13 mouse cellular contexts compared by ENCODE assay signal in genomic region chr14:57103121-57103520, GRCm38 (mm10). TPM values are rescaled to one million over a fixed set of nuclear protein-coding genes. Genes with fewer than 3 reads are reported as not detected.
DNase-seq lines count a peak whose midpoint lies in the region; ATAC-seq and TF ChIP-seq lines count a peak whose summit lies in the region.
"Had no signal": no experiment of that assay in that cellular context is flagged by ENCODE, and none has a peak within 500 bp of the region (broad histone marks: within the 10 kb centered on the region; RNA-seq: fewer than 3 reads in every experiment).

No protein-coding gene starts in this region.

- H3K36me3 ChIP-seq in erythroblast, embryonic 14.5 days (ENCODE audit: control insufficient read depth): no peaks in the 10 kb centered on the region
- no peaks in the 10 kb centered on the region for H3K36me3 ChIP-seq in lung, embryonic 15.5 days
- H3K36me3 ChIP-seq in limb, embryonic 13.5 days: no peaks in the 10 kb centered on the region
- H3K36me3 ChIP-seq in small intestine, adult 2 months (ENCODE audit: control insufficient read depth, insufficient read depth, low read length): peaks cover 2% of the 10 kb centered on the region; the same call in 1 of the 2 replicates
- H3K36me3 ChIP-seq: G1E had no signal

- ATAC-seq in erythroblast, adult 5-6 weeks (replicated peaks; ENCODE audit: low FRiP score, poor library complexity, severe bottlenecking): no peak
- no peak for ATAC-seq in lung, embryonic 15.5 days (ENCODE audit: borderline replicate concordance, extremely low read depth, low FRiP score, low TSS enrichment)
- ATAC-seq in limb, embryonic 13.5 days (ENCODE audit: low FRiP score, low read depth): no peak

- no peaks in the 10 kb centered on the region; the same call in 1 of the 2 replicates for H3K9me3 ChIP-seq in erythroblast, embryonic 14.5 days (ENCODE audit: control insufficient read depth, low read length)
- no peaks in the 10 kb centered on the region for H3K9me3 ChIP-seq in lung, embryonic 15.5 days
- no peaks in the 10 kb centered on the region for H3K9me3 ChIP-seq in limb, embryonic 13.5 days

- no peak overlapping the region; the same call in 1 of the 2 replicates for H3K4me2 ChIP-seq in lung, embryonic 15.5 days
- peak overlapping the region; percentile 100 for H3K4me2 ChIP-seq in limb, embryonic 13.5 days (replicated peaks)

- H3K27me3 ChIP-seq in erythroblast, embryonic 14.5 days (ENCODE audit: control insufficient read depth): peaks cover 49% of the 10 kb centered on the region
- peaks cover 69% of the 10 kb centered on the region for H3K27me3 ChIP-seq in lung, embryonic 15.5 days
- H3K27me3 ChIP-seq in limb, embryonic 13.5 days: peaks cover 64% of the 10 kb centered on the region
- H3K27me3 ChIP-seq in small intestine, adult 2 months (ENCODE audit: control insufficient read depth, insufficient read depth, low read length): no peaks in the 10 kb centered on the region; the same call in 1 of the 2 replicates

- 53% methylated on average over 6 of the region's 6 CpGs for WGBS in lung, embryonic 15.5 days
- 71% methylated on average over 6 of the region's 6 CpGs for WGBS in lung, adult 2 months
- 55% methylated on average over 6 of the region's 6 CpGs for WGBS in limb, embryonic 13.5 days
- WGBS in small intestine, adult 2 months: 27% methylated on average over 6 of the region's 6 CpGs

- no peak for TF ChIP-seq CTCF in lung, adult 2 months (IDR thresholded peaks at IDR 0.05; ENCODE audit: insufficient read depth, low read length)
- no peak for TF ChIP-seq CTCF in small intestine, adult 2 months (IDR thresholded peaks at IDR 0.05; ENCODE audit: extremely low read depth, insufficient read length, insufficient replicate concordance, low read depth, low read length)

- no peak overlapping the region for H3K27ac ChIP-seq in lung, embryonic 15.5 days
- H3K27ac ChIP-seq in limb, embryonic 13.5 days: no peak overlapping the region
- no peak overlapping the region for H3K27ac ChIP-seq in small intestine, adult 2 months (ENCODE audit: insufficient read depth, low read depth, low read length)

- no peak for DNase-seq in lung, adult 2 months
- no peak for DNase-seq in adipocyte (ENCODE audit: low spot score)
- DNase-seq in left cerebral cortex, adult 8-10 months (ENCODE audit: low spot score in 2 of 2): no peak
- DNase-seq: cerebellum, adult 18-20 months had no signal

- H3K9ac ChIP-seq in lung, embryonic 15.5 days: no peak overlapping the region
- H3K9ac ChIP-seq in limb, embryonic 13.5 days: 0 out of 2 replicates have a peak overlapping the region, but pooled peaks have one; percentile 74

- no peak for TF ChIP-seq POLR2A in lung, adult 2 months (IDR thresholded peaks at IDR 0.05; ENCODE audit: borderline replicate concordance, extremely low read depth, low read depth, low read length)
- TF ChIP-seq POLR2A in small intestine, adult 2 months (IDR thresholded peaks at IDR 0.05; ENCODE audit: low read depth, low read length): no peak

- H3K4me1 ChIP-seq in erythroblast, embryonic 14.5 days (ENCODE audit: control insufficient read depth): peaks cover 8% of the 10 kb centered on the region
- peaks cover 12% of the 10 kb centered on the region; the same call in 1 of the 2 replicates for H3K4me1 ChIP-seq in lung, embryonic 15.5 days
- H3K4me1 ChIP-seq in lung, adult 2 months (ENCODE audit: control insufficient read depth, insufficient read depth, low read length): no peaks in the 10 kb centered on the region; the same call in 1 of the 2 replicates
- peaks cover 25% of the 10 kb centered on the region for H3K4me1 ChIP-seq in limb, embryonic 13.5 days
- peaks cover 3% of the 10 kb centered on the region for H3K4me1 ChIP-seq in small intestine, adult 2 months (ENCODE audit: control insufficient read depth, insufficient read depth, insufficient read length, low read length)

- H3K4me3 ChIP-seq in erythroblast, embryonic 14.5 days (replicated peaks): peak overlapping the region; percentile 64
- H3K4me3 ChIP-seq in lung, embryonic 15.5 days: 0 out of 2 replicates have a peak overlapping the region, but pooled peaks have one; percentile 56
- no peak overlapping the region for H3K4me3 ChIP-seq in lung, adult 2 months (replicated peaks; ENCODE audit: extremely low read depth, low read depth, low read length)
- peak overlapping the region; percentile 61 for H3K4me3 ChIP-seq in limb, embryonic 13.5 days
- peak overlapping the region; percentile 84 for H3K4me3 ChIP-seq in small intestine, adult 2 months (ENCODE audit: low read depth, low read length)

RNA-seq across cellular contexts. Expression of gene Gjb2, which starts 1.4 kb away (rescaled TPM):
- polyA plus RNA-seq in erythroblast, embryonic 14.5 days (2012): 0.02 TPM in 2 replicates
- total RNA-seq in erythroblast, adult 5-6 weeks (2015; ENCODE audit: low replicate concordance): not detected in 2 replicates
- total RNA-seq in erythroblast, adult 5-6 weeks (2017; ENCODE audit: low replicate concordance): not detected in 2 replicates
- polyA plus RNA-seq in lung, embryonic 15.5 days (2015; fragmentation: Nextera tagmentation; extraction: Ambion mirVana): 0.52 and 1.3 TPM in 2 replicates
- 1.7 and 18.7 TPM in 2 replicates for polyA plus RNA-seq in lung, adult 2 months (2012; rRNA removed)
- polyA plus RNA-seq in limb, embryonic 13.5 days (2015; fragmentation: Nextera tagmentation; extraction: Ambion mirVana): 80.7 and 92.7 TPM in 2 replicates
- polyA plus RNA-seq in small intestine, adult 2 months (2012; rRNA removed): 4.7 and 5.5 TPM in 2 replicates
- total RNA-seq in left cerebral cortex, adult 8-10 months (2022): 10 to 100 TPM; 11.1 to 12.3 (median 11.3) TPM
- total RNA-seq: G1E; megakaryocyte progenitor cell, adult 5-6 weeks had no signal
- polyA plus RNA-seq: G1E had no signal

RNA-seq across cellular contexts. Expression of gene Gm4491, which starts 12.6 kb away (rescaled TPM):
- not detected in 2 replicates for polyA plus RNA-seq in erythroblast, embryonic 14.5 days (2012)
- not detected in 2 replicates for total RNA-seq in erythroblast, adult 5-6 weeks (2015; ENCODE audit: low replicate concordance)
- total RNA-seq in erythroblast, adult 5-6 weeks (2017; ENCODE audit: low replicate concordance): not detected in 2 replicates
- polyA plus RNA-seq in lung, embryonic 15.5 days (2015; fragmentation: Nextera tagmentation; extraction: Ambion mirVana): not detected in 2 replicates
- not detected in 2 replicates for polyA plus RNA-seq in lung, adult 2 months (2012; rRNA removed)
- polyA plus RNA-seq in limb, embryonic 13.5 days (2015; fragmentation: Nextera tagmentation; extraction: Ambion mirVana): not detected in 2 replicates
- polyA plus RNA-seq in small intestine, adult 2 months (2012; rRNA removed): not detected in 2 replicates
- total RNA-seq in left cerebral cortex, adult 8-10 months (2022): 1 to 10 TPM in 1 of 4 experiments, under 1 TPM in 3; 0.43 to 1.3 (median 0.63) TPM
- total RNA-seq: G1E; megakaryocyte progenitor cell, adult 5-6 weeks had no signal
- polyA plus RNA-seq: G1E; gonadal fat pad, adult 2 months; inflammation-experienced regulatory T-cells, adult 6 months had no signal

RNA-seq across cellular contexts. Expression of gene Gjb6, which starts 30.3 kb away (rescaled TPM):
- polyA plus RNA-seq in erythroblast, embryonic 14.5 days (2012): not detected in 2 replicates
- not detected in 2 replicates for total RNA-seq in erythroblast, adult 5-6 weeks (2015; ENCODE audit: low replicate concordance)
- not detected in 2 replicates for total RNA-seq in erythroblast, adult 5-6 weeks (2017; ENCODE audit: low replicate concordance)
- polyA plus RNA-seq in lung, embryonic 15.5 days (2015; fragmentation: Nextera tagmentation; extraction: Ambion mirVana): 0.10 and 1.3 TPM in 2 replicates
- 5.2 and 15.0 TPM in 2 replicates for polyA plus RNA-seq in lung, adult 2 months (2012; rRNA removed)
- polyA plus RNA-seq in limb, embryonic 13.5 days (2015; fragmentation: Nextera tagmentation; extraction: Ambion mirVana): 37.2 and 42.0 TPM in 2 replicates
- not detected in 2 replicates for polyA plus RNA-seq in small intestine, adult 2 months (2012; rRNA removed)
- total RNA-seq in left cerebral cortex, adult 8-10 months (2022): 10 to 100 TPM; 68.5 to 87.5 (median 85.5) TPM
- total RNA-seq: megakaryocyte progenitor cell, adult 5-6 weeks had no signal
- polyA plus RNA-seq: G1E; inflammation-experienced regulatory T-cells, adult 6 months had no signal

RNA-seq across cellular contexts. Expression of gene Gja3, which starts 45.2 kb away (rescaled TPM):
- not detected in 2 replicates for polyA plus RNA-seq in erythroblast, embryonic 14.5 days (2012)
- total RNA-seq in erythroblast, adult 5-6 weeks (2015; ENCODE audit: low replicate concordance): not detected in 2 replicates
- total RNA-seq in erythroblast, adult 5-6 weeks (2017; ENCODE audit: low replicate concordance): 0.42 TPM in 1 of 2 replicates, not detected in the other
- polyA plus RNA-seq in lung, embryonic 15.5 days (2015; fragmentation: Nextera tagmentation; extraction: Ambion mirVana): 3.3 and 5.3 TPM in 2 replicates
- polyA plus RNA-seq in lung, adult 2 months (2012; rRNA removed): 0.24 and 0.97 TPM in 2 replicates
- polyA plus RNA-seq in limb, embryonic 13.5 days (2015; fragmentation: Nextera tagmentation; extraction: Ambion mirVana): 5.7 and 6.4 TPM in 2 replicates
- 0.04 TPM in 1 of 2 replicates, not detected in the other for polyA plus RNA-seq in small intestine, adult 2 months (2012; rRNA removed)
- total RNA-seq in left cerebral cortex, adult 8-10 months (2022): under 1 TPM in 3 of 4 experiments, not detected in 1; 0.13 to 0.19 (median 0.16) TPM
- total RNA-seq: G1E; megakaryocyte progenitor cell, adult 5-6 weeks had no signal
- polyA plus RNA-seq: G1E; inflammation-experienced regulatory T-cells, adult 6 months had no signal
